ENCODE assay signal across 8 mouse cellular contexts in genomic region chr14:32472996-32473395, GRCm38 (mm10). TPM values are rescaled to one million over a fixed set of nuclear protein-coding genes. Genes with fewer than 3 reads are reported as not detected.
A peak's percentile ranks its signal among the peaks of the same experiment; 100 is the strongest.
DNase-seq lines count a peak whose midpoint lies in the region; ATAC-seq lines count a peak whose summit lies in the region.

No protein-coding gene starts in this region.

- H3K4me3 ChIP-seq in liver, embryonic 12.5 days: no peak overlapping the region
- no peak overlapping the region for H3K4me3 ChIP-seq in embryonic facial prominence, embryonic 11.5 days (ENCODE audit: low read depth, low read length)
- H3K4me3 ChIP-seq in hindbrain, embryonic 14.5 days (replicated peaks; ENCODE audit: low read length): no peak overlapping the region
- no peak overlapping the region for H3K4me3 ChIP-seq in midbrain, embryonic 16.5 days (ENCODE audit: low read depth, low read length)

- 10% methylated on average over 4 of the region's 4 CpGs for WGBS in liver, embryonic 12.5 days (ENCODE audit: insufficient replicate concordance)
- 11% methylated on average over 4 of the region's 4 CpGs for WGBS in embryonic facial prominence, embryonic 11.5 days
- 15% methylated on average over 4 of the region's 4 CpGs for WGBS in hindbrain, embryonic 14.5 days
- 14% methylated on average over 4 of the region's 4 CpGs for WGBS in midbrain, embryonic 16.5 days

- no peak for ATAC-seq in liver, embryonic 12.5 days
- no peak for ATAC-seq in embryonic facial prominence, embryonic 11.5 days (replicated peaks; ENCODE audit: insufficient number of reproducible peaks, low FRiP score, low TSS enrichment, low read depth)
- ATAC-seq in hindbrain, embryonic 14.5 days (ENCODE audit: low FRiP score): peak; percentile 77; the same call in 1 of the 2 replicates
- 0 out of 2 replicates have a peak, but pooled peaks have one; percentile 39 for ATAC-seq in midbrain, embryonic 16.5 days
- no peak for ATAC-seq in megakaryocyte, adult 5-6 weeks (ENCODE audit: poor library complexity, severe bottlenecking)

- no peaks in the 10 kb centered on the region for H3K9me3 ChIP-seq in liver, embryonic 12.5 days (replicated peaks)
- no peaks in the 10 kb centered on the region for H3K9me3 ChIP-seq in embryonic facial prominence, embryonic 11.5 days (replicated peaks; ENCODE audit: control insufficient read depth, low read length)
- H3K9me3 ChIP-seq in hindbrain, embryonic 14.5 days (ENCODE audit: control insufficient read depth, low read length): no peaks in the 10 kb centered on the region
- no peaks in the 10 kb centered on the region for H3K9me3 ChIP-seq in midbrain, embryonic 16.5 days (replicated peaks; ENCODE audit: control insufficient read depth, low read length, poor library complexity, severe bottlenecking)

- H3K27me3 ChIP-seq in liver, embryonic 12.5 days (replicated peaks): peaks cover 23% of the 10 kb centered on the region
- H3K27me3 ChIP-seq in embryonic facial prominence, embryonic 11.5 days (ENCODE audit: control insufficient read depth, insufficient read depth, low read length): no peaks in the 10 kb centered on the region
- 0 out of 2 replicates have a peak, but pooled peaks cover under 1% of the 10 kb centered on the region for H3K27me3 ChIP-seq in hindbrain, embryonic 14.5 days (ENCODE audit: control insufficient read depth, insufficient read depth, low read length)
- H3K27me3 ChIP-seq in midbrain, embryonic 16.5 days (ENCODE audit: control insufficient read depth, insufficient read depth, low read depth, low read length): peaks cover 4% of the 10 kb centered on the region

- DNase-seq in liver: peak; percentile 49
- peak; percentile 75 for DNase-seq in adrenal gland, postnatal 10 days
- DNase-seq in embryonic facial prominence, embryonic 11.5 days (ENCODE audit: low spot score): peak; percentile 72
- peak; percentile 78 for DNase-seq in hindbrain, embryonic 14.5 days (ENCODE audit: low spot score)
- DNase-seq in left cerebral cortex, adult 8-10 months (ENCODE audit: low spot score in 2 of 2): peak; percentile 32 to 36

- no peaks in the 10 kb centered on the region for H3K36me3 ChIP-seq in liver, embryonic 12.5 days
- H3K36me3 ChIP-seq in embryonic facial prominence, embryonic 11.5 days (replicated peaks; ENCODE audit: control insufficient read depth, insufficient read depth, low read depth, low read length): no peaks in the 10 kb centered on the region
- H3K36me3 ChIP-seq in hindbrain, embryonic 14.5 days (replicated peaks; ENCODE audit: control insufficient read depth, insufficient read depth): no peaks in the 10 kb centered on the region
- no peaks in the 10 kb centered on the region for H3K36me3 ChIP-seq in midbrain, embryonic 16.5 days (ENCODE audit: control insufficient read depth, insufficient read depth, low read length)

- no peak overlapping the region for H3K27ac ChIP-seq in liver, embryonic 12.5 days
- no peak overlapping the region for H3K27ac ChIP-seq in embryonic facial prominence, embryonic 11.5 days (replicated peaks; ENCODE audit: low read depth, low read length)
- H3K27ac ChIP-seq in hindbrain, embryonic 14.5 days: no peak overlapping the region
- no peak overlapping the region for H3K27ac ChIP-seq in midbrain, embryonic 16.5 days (ENCODE audit: low read length)

- no peak overlapping the region for H3K9ac ChIP-seq in liver, embryonic 12.5 days
- H3K9ac ChIP-seq in embryonic facial prominence, embryonic 11.5 days (replicated peaks; ENCODE audit: low read length): no peak overlapping the region
- H3K9ac ChIP-seq in hindbrain, embryonic 14.5 days: no peak overlapping the region
- no peak overlapping the region for H3K9ac ChIP-seq in midbrain, embryonic 16.5 days (ENCODE audit: low read depth, low read length)

- H3K4me2 ChIP-seq in liver, embryonic 12.5 days: no peak overlapping the region
- H3K4me2 ChIP-seq in embryonic facial prominence, embryonic 11.5 days (ENCODE audit: low read depth, low read length): no peak overlapping the region
- H3K4me2 ChIP-seq in hindbrain, embryonic 14.5 days (replicated peaks): no peak overlapping the region
- no peak overlapping the region for H3K4me2 ChIP-seq in midbrain, embryonic 16.5 days (ENCODE audit: low read length)

- H3K4me1 ChIP-seq in liver, embryonic 12.5 days: no peaks in the 10 kb centered on the region
- no peaks in the 10 kb centered on the region for H3K4me1 ChIP-seq in embryonic facial prominence, embryonic 11.5 days (ENCODE audit: control insufficient read depth, insufficient read depth, low read length)
- no peaks in the 10 kb centered on the region for H3K4me1 ChIP-seq in hindbrain, embryonic 14.5 days (replicated peaks; ENCODE audit: control insufficient read depth, insufficient read depth, low read length)
- no peaks in the 10 kb centered on the region for H3K4me1 ChIP-seq in midbrain, embryonic 16.5 days (ENCODE audit: control insufficient read depth, insufficient read depth, low read length)

RNA-seq across cellular contexts. Expression of gene Chat, which starts 7.2 kb away (rescaled TPM):
- polyA plus RNA-seq in liver, embryonic 12.5 days (2016; fragmentation: Nextera tagmentation; extraction: Ambion mirVana): not detected in 2 replicates
- total RNA-seq in adrenal gland, postnatal 10 days (2021): not detected
- polyA plus RNA-seq in embryonic facial prominence, embryonic 11.5 days (2014; fragmentation: Nextera tagmentation; extraction: Ambion mirVana): 0.10 TPM in 1 of 2 replicates, not detected in the other
- polyA plus RNA-seq in hindbrain, embryonic 14.5 days (2014; fragmentation: Nextera tagmentation; extraction: Ambion mirVana): 2.4 and 3.4 TPM in 2 replicates
- total RNA-seq in left cerebral cortex, adult 8-10 months (2022): 1 to 10 TPM; 4.3 to 4.7 (median 4.4) TPM
- polyA plus RNA-seq in midbrain, embryonic 16.5 days (2015; fragmentation: Nextera tagmentation; extraction: Ambion mirVana): 0.75 and 0.90 TPM in 2 replicates
- not detected in 2 replicates for total RNA-seq in megakaryocyte, adult 5-6 weeks (2015)
- total RNA-seq in megakaryocyte, adult 5-6 weeks (2017): not detected in 2 replicates

RNA-seq across cellular contexts. Expression of gene Slc18a3, which starts 8.3 kb away (rescaled TPM):
- 0.05 TPM in 1 of 2 replicates, not detected in the other for polyA plus RNA-seq in liver, embryonic 12.5 days (2016; fragmentation: Nextera tagmentation; extraction: Ambion mirVana)
- total RNA-seq in adrenal gland, postnatal 10 days (2021): under 1 TPM; 0.09 to 0.36 TPM
- polyA plus RNA-seq in embryonic facial prominence, embryonic 11.5 days (2014; fragmentation: Nextera tagmentation; extraction: Ambion mirVana): 0.67 and 0.80 TPM in 2 replicates
- polyA plus RNA-seq in hindbrain, embryonic 14.5 days (2014; fragmentation: Nextera tagmentation; extraction: Ambion mirVana): 22.7 and 26.9 TPM in 2 replicates
- total RNA-seq in left cerebral cortex, adult 8-10 months (2022): 1 to 10 TPM; 2.7 to 3.9 (median 3.1) TPM
- 2.7 and 3.6 TPM in 2 replicates for polyA plus RNA-seq in midbrain, embryonic 16.5 days (2015; fragmentation: Nextera tagmentation; extraction: Ambion mirVana)
- total RNA-seq in megakaryocyte, adult 5-6 weeks (2015): not detected in 2 replicates
- total RNA-seq in megakaryocyte, adult 5-6 weeks (2017): not detected in 2 replicates

RNA-seq across cellular contexts. Expression of gene Ercc6, which starts 40.3 kb away (rescaled TPM):
- 13.3 and 14.8 TPM in 2 replicates for polyA plus RNA-seq in liver, embryonic 12.5 days (2016; fragmentation: Nextera tagmentation; extraction: Ambion mirVana)
- total RNA-seq in adrenal gland, postnatal 10 days (2021): 10 to 100 TPM in 1 of 2 experiments, 1 to 10 TPM in 1; 8.1 to 11.8 TPM
- polyA plus RNA-seq in embryonic facial prominence, embryonic 11.5 days (2014; fragmentation: Nextera tagmentation; extraction: Ambion mirVana): 20.5 and 26.3 TPM in 2 replicates
- 22.1 and 24.4 TPM in 2 replicates for polyA plus RNA-seq in hindbrain, embryonic 14.5 days (2014; fragmentation: Nextera tagmentation; extraction: Ambion mirVana)
- 10 to 100 TPM; 18.4 to 20.7 (median 19.3) TPM for total RNA-seq in left cerebral cortex, adult 8-10 months (2022)
- 26.6 and 30.3 TPM in 2 replicates for polyA plus RNA-seq in midbrain, embryonic 16.5 days (2015; fragmentation: Nextera tagmentation; extraction: Ambion mirVana)
- total RNA-seq in megakaryocyte, adult 5-6 weeks (2015): 5.9 and 7.2 TPM in 2 replicates
- 8.7 and 13.5 TPM in 2 replicates for total RNA-seq in megakaryocyte, adult 5-6 weeks (2017)

Comparison
In these comparisons a context has a peak if more than half of its experiments do, and no peak if none do; other contexts are left out.
1. ATAC-seq: peak in hindbrain, embryonic 14.5 days (single experiment) and midbrain, embryonic 16.5 days (single experiment); none in liver, embryonic 12.5 days (single experiment), embryonic facial prominence, embryonic 11.5 days (single experiment) and megakaryocyte, adult 5-6 weeks (single experiment).
2. Peak in every context shown above with its lines, with median percentiles within 50 percentile points of each other: DNase-seq.